Mouse (Mus musculus): ENCODE data around the gene Urm1. TPM values are rescaled to one million over a fixed set of nuclear protein-coding genes. Genes with fewer than 3 reads are reported as not detected.

The Urm1 gene
- polyA plus RNA-seq, 1 experiment, result 42.3 TPM

GRCm38 (mm10) chr2:29815678-29816371 lies 4.0 kb upstream of the Urm1 start:
- peaks cover 6% of the 10 kb centered on the region for H3K4me1 ChIP-seq (ENCODE audit: control insufficient read depth, insufficient read depth, insufficient read length, low read length)
- no peaks in the 10 kb centered on the region for H3K27me3 ChIP-seq (ENCODE audit: control insufficient read depth, insufficient read depth, low read length)
- peaks cover 58% of the 10 kb centered on the region for H3K36me3 ChIP-seq (ENCODE audit: control insufficient read depth, insufficient read depth, low read length)
- no peak overlapping the region for H3K4me3 ChIP-seq (ENCODE audit: low read depth, low read length)
- H3K27ac ChIP-seq (ENCODE audit: insufficient read depth, low read depth, low read length), result no peak overlapping the region
- no peak for TF ChIP-seq POLR2A (IDR thresholded peaks at IDR 0.05; ENCODE audit: low read depth, low read length)
- TF ChIP-seq CTCF (IDR thresholded peaks at IDR 0.05; ENCODE audit: extremely low read depth, insufficient read length, insufficient replicate concordance, low read depth, low read length), result no peak
- WGBS, result 83% methylated on average over 11 of the region's 11 CpGs

- Histone ChIP-seq H3K4me3 (ENCODE audit: low read depth, low read length) (no peak overlapping the region), H3K27ac (ENCODE audit: insufficient read depth, low read depth, low read length) (no peak overlapping the region), H3K4me1 (ENCODE audit: control insufficient read depth, insufficient read depth, insufficient read length, low read length) (peaks cover 6% of the 10 kb centered on the region), H3K27me3 (ENCODE audit: control insufficient read depth, insufficient read depth, low read length) (no peaks in the 10 kb centered on the region), H3K36me3 (ENCODE audit: control insufficient read depth, insufficient read depth, low read length) (peaks cover 40% of the 10 kb centered on the region)
- no peak; the same call in 1 of the 2 replicates for TF ChIP-seq POLR2A (IDR thresholded peaks at IDR 0.05; ENCODE audit: low read depth, low read length)
- peak; percentile 89; the same call in 1 of the 2 replicates for TF ChIP-seq CTCF (IDR thresholded peaks at IDR 0.05; ENCODE audit: extremely low read depth, insufficient read length, insufficient replicate concordance, low read depth, low read length)
- 27% methylated on average over 8 of the region's 8 CpGs for WGBS
These were observed 2.2 kb upstream of the Urm1 start for GRCm38 (mm10) chr2:29817426-29818232.

GRCm38 (mm10) chr2:29819363-29819762 lies 512 bp upstream of the Urm1 start:
- H3K27ac ChIP-seq (ENCODE audit: insufficient read depth, low read depth, low read length), result no peak overlapping the region
- peaks cover 6% of the 10 kb centered on the region for H3K4me1 ChIP-seq (ENCODE audit: control insufficient read depth, insufficient read depth, insufficient read length, low read length)
- no peak for TF ChIP-seq CTCF (IDR thresholded peaks at IDR 0.05; ENCODE audit: extremely low read depth, insufficient read length, insufficient replicate concordance, low read depth, low read length)
- TF ChIP-seq POLR2A (IDR thresholded peaks at IDR 0.05; ENCODE audit: low read depth, low read length), result no peak
- 28% methylated on average over 2 of the region's 2 CpGs for WGBS
- H3K4me3 ChIP-seq (ENCODE audit: low read depth, low read length), result no peak overlapping the region
- no peaks in the 10 kb centered on the region for H3K27me3 ChIP-seq (ENCODE audit: control insufficient read depth, insufficient read depth, low read length)
- H3K36me3 ChIP-seq (ENCODE audit: control insufficient read depth, insufficient read depth, low read length), result peaks cover 25% of the 10 kb centered on the region

GRCm38 (mm10) chr2:29826318-29826925 lies 6.5 kb downstream of the Urm1 start:
- H3K4me1 ChIP-seq (ENCODE audit: control insufficient read depth, insufficient read depth, insufficient read length, low read length), result peaks cover 8% of the 10 kb centered on the region; the same call in 1 of the 2 replicates
- TF ChIP-seq POLR2A (IDR thresholded peaks at IDR 0.05; ENCODE audit: low read depth, low read length) (no peak), CTCF (IDR thresholded peaks at IDR 0.05; ENCODE audit: extremely low read depth, insufficient read length, insufficient replicate concordance, low read depth, low read length) (no peak)
- H3K36me3 ChIP-seq (ENCODE audit: control insufficient read depth, insufficient read depth, low read length), result no peaks in the 10 kb centered on the region
- no peaks in the 10 kb centered on the region for H3K27me3 ChIP-seq (ENCODE audit: control insufficient read depth, insufficient read depth, low read length)
- WGBS, result 6% methylated on average over 11 of the region's 11 CpGs
- peak overlapping the region; percentile 92 for H3K4me3 ChIP-seq (ENCODE audit: low read depth, low read length)
- H3K27ac ChIP-seq (ENCODE audit: insufficient read depth, low read depth, low read length), result peak overlapping the region; percentile 78

- under 1% methylated on average over 48 of the region's 48 CpGs for WGBS
- no peak for TF ChIP-seq CTCF (IDR thresholded peaks at IDR 0.05; ENCODE audit: extremely low read depth, insufficient read length, insufficient replicate concordance, low read depth, low read length)
- peak; percentile 39; the same call in 1 of the 2 replicates for TF ChIP-seq POLR2A (IDR thresholded peaks at IDR 0.05; ENCODE audit: low read depth, low read length)
These were observed 7.2 kb downstream of the Urm1 start for GRCm38 (mm10) chr2:29826926-29827708.

GRCm38 (mm10) chr2:29827709-29828024 lies 7.8 kb downstream of the Urm1 start:
- no peaks in the 10 kb centered on the region for H3K36me3 ChIP-seq (ENCODE audit: control insufficient read depth, insufficient read depth, low read length)
- no peak for TF ChIP-seq CTCF (IDR thresholded peaks at IDR 0.05; ENCODE audit: extremely low read depth, insufficient read length, insufficient replicate concordance, low read depth, low read length)
- TF ChIP-seq POLR2A (IDR thresholded peaks at IDR 0.05; ENCODE audit: low read depth, low read length), result no peak
- no peaks in the 10 kb centered on the region for H3K27me3 ChIP-seq (ENCODE audit: control insufficient read depth, insufficient read depth, low read length)
- WGBS, result 1% methylated on average over 12 of the region's 12 CpGs
- peak overlapping the region; percentile 92 for H3K4me3 ChIP-seq (ENCODE audit: low read depth, low read length)
- H3K27ac ChIP-seq (ENCODE audit: insufficient read depth, low read depth, low read length), result no peak overlapping the region; the same call in 1 of the 2 replicates
- peaks cover 8% of the 10 kb centered on the region; the same call in 1 of the 2 replicates for H3K4me1 ChIP-seq (ENCODE audit: control insufficient read depth, insufficient read depth, insufficient read length, low read length)

More at GRCm38 (mm10) chr2:29826926-29827708, 7.2 kb downstream of the Urm1 start:
- Histone ChIP-seq H3K27me3 (ENCODE audit: control insufficient read depth, insufficient read depth, low read length) (no peaks in the 10 kb centered on the region), H3K27ac (ENCODE audit: insufficient read depth, low read depth, low read length) (peak overlapping the region; percentile 78), H3K4me1 (ENCODE audit: control insufficient read depth, insufficient read depth, insufficient read length, low read length) (peaks cover 8% of the 10 kb centered on the region; the same call in 1 of the 2 replicates), H3K4me3 (ENCODE audit: low read depth, low read length) (peak overlapping the region; percentile 92), H3K36me3 (ENCODE audit: control insufficient read depth, insufficient read depth, low read length) (no peaks in the 10 kb centered on the region)
